Mouse (Mus musculus) neural tube, embryonic 14.5 days (tissue): ENCODE measurements around the gene Fam83c. TPM values are rescaled to one million over a fixed set of nuclear protein-coding genes. Genes with fewer than 3 reads are reported as not detected.
A peak's percentile ranks its signal among the peaks of the same experiment; 100 is the strongest.

Experiments
- ATAC-seq: fragments of 200-750 bp; cut with Nextera tagmentation; 2 replicates; pipeline ENCODE4 v1.8.0; 2017; ENCODE audit warnings: low read depth, mild to moderate bottlenecking, moderate TSS enrichment, moderate library complexity
- H3K27ac ChIP-seq: fragments of 300-500 bp; sonication (generic); 2 replicates; pipeline ENCODE4 v1.5.1; 2014; ENCODE audit warnings: low read depth, mild to moderate bottlenecking, control low read depth, low read length, moderate library complexity, mixed read lengths
- H3K27me3 ChIP-seq: fragments of 300-500 bp; sonication (generic); 2 replicates; pipeline ENCODE4 v1.6.1; 2014; ENCODE audit warnings: low read length; ENCODE audit not compliant: control insufficient read depth, insufficient read depth
- H3K36me3 ChIP-seq: fragments of 300-500 bp; sonication (generic); 2 replicates; pipeline ENCODE4 v1.6.1; 2014; ENCODE audit warnings: low read length, mixed read lengths; ENCODE audit not compliant: control insufficient read depth, insufficient read depth
- H3K4me1 ChIP-seq: fragments of 300-500 bp; sonication (generic); 2 replicates; pipeline ENCODE4 v1.6.1; 2014; ENCODE audit warnings: low read length; ENCODE audit not compliant: control insufficient read depth, insufficient read depth
- H3K4me2 ChIP-seq: fragments of 300-500 bp; sonication (generic); 2 replicates; pipeline ENCODE4 v1.6.1; 2014; ENCODE audit warnings: mild to moderate bottlenecking, low read depth, low read length, control low read depth
- H3K4me3 ChIP-seq: fragments of 300-500 bp; sonication (generic); 2 replicates; pipeline ENCODE4 v1.5.1; 2014; ENCODE audit warnings: low read depth, low read length, control low read depth, mixed read lengths
- H3K9ac ChIP-seq: fragments of 300-500 bp; sonication (generic); replicated peaks from 2 replicates; pipeline ENCODE4 v1.6.1; 2014; ENCODE audit warnings: low read depth, mild to moderate bottlenecking, control low read depth, low read length, mixed read lengths
- H3K9me3 ChIP-seq: fragments of 300-500 bp; sonication (generic); 2 replicates; pipeline ENCODE4 v1.6.1; 2016; ENCODE audit warnings: low read length; ENCODE audit not compliant: control insufficient read depth
- WGBS: fragments of 180-500 bp; shearing (Covaris S2); extraction: QIAGEN DNeasy Blood & Tissue Kit; methylation state at CpG from one replicate; pipeline ENCODE4 v1.1.7; 2014; 5-methylcytosine and 5-hydroxymethylcytosine counted together
- polyA plus RNA-seq: library from polyadenylated mRNA; unstranded; fragments of >200 nt; fragmentation: Nextera tagmentation; extraction: Ambion mirVana; gene quantifications from 2 replicates; pipeline ENCODE4 v1.2.1, GENCODE M21; 2014

Fam83c gene
- polyA plus RNA-seq, 1 experiment from 2014 or later = 0.25 TPM

DNA sequence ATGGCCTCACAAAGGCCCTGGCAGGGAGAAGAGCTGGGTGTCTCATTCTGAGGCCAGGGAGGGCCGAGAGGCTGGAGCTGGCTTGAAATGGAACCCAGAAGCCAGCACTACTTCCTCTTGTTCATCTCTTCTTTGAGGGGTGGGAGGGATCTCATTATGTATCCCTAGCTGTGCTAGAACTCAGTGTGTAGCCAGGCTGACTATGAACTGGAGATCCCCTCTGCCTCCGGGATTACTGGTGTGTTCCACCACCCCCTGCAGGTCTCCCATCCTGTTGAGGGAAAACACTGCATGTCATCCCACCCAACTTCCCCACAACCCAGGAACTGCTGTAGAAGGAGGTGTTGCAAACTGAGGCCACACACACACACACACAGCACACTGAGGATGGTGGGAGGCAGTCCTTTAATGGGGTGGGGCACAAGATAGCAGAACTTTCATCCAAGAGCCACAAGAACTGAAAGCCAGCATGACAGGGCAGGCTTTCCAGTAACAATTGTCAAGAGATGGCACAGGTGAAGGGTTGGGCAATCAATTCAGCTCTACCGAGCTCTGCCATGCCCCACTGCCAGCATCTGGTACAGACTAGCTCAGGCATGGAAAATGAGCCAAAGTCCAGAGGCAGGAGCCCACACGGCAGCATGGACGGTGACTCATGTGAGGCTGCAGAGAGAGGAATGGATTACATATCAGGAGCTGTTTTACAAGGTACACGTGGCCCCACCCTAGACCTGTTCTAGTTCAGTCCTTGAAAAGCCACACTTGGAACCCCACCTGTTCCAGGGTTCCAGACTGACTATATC is 15.0 kb downstream of the Fam83c start:
- H3K27me3 ChIP-seq = no peaks in the 10 kb centered on the region
- peak overlapping the region; percentile 81 for H3K4me2 ChIP-seq
- H3K27ac ChIP-seq = peak overlapping the region; percentile 85
- 61% methylated on average over 6 of the region's 6 CpGs for WGBS
- peak overlapping the region; percentile 80; the same call in 1 of the 2 replicates for H3K9ac ChIP-seq
- peak; percentile 54 for ATAC-seq
- peaks cover 23% of the 10 kb centered on the region for H3K36me3 ChIP-seq
- peak overlapping the region; percentile 52 for H3K4me3 ChIP-seq
- no peaks in the 10 kb centered on the region for H3K9me3 ChIP-seq
- H3K4me1 ChIP-seq = peaks cover 12% of the 10 kb centered on the region; the same call in 1 of the 2 replicates

DNA sequence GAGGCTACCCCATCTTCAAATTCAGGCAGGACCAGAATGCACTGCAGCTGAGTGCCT is 15.4 kb downstream of the Fam83c start, which contains the start of gene BC029722:
Gene BC029722, minus strand, starts transcription at position 35 of the 57 bp plus-strand sequence.
- peak within 1 kb of the TSS; percentile 81 for H3K4me2 ChIP-seq
- ATAC-seq = no peak
- peaks cover 12% of the 10 kb centered on the region; the same call in 1 of the 2 replicates for H3K4me1 ChIP-seq
- H3K36me3 ChIP-seq = peaks cover 23% of the 10 kb centered on the region
- peak within 1 kb of the TSS; percentile 80 for H3K9ac ChIP-seq
- no peaks in the 10 kb centered on the region for H3K9me3 ChIP-seq
- peak within 1 kb of the TSS; percentile 52 for H3K4me3 ChIP-seq
- H3K27ac ChIP-seq = peak within 1 kb of the TSS; percentile 85
- no peaks in the 10 kb centered on the region for H3K27me3 ChIP-seq

DNA sequence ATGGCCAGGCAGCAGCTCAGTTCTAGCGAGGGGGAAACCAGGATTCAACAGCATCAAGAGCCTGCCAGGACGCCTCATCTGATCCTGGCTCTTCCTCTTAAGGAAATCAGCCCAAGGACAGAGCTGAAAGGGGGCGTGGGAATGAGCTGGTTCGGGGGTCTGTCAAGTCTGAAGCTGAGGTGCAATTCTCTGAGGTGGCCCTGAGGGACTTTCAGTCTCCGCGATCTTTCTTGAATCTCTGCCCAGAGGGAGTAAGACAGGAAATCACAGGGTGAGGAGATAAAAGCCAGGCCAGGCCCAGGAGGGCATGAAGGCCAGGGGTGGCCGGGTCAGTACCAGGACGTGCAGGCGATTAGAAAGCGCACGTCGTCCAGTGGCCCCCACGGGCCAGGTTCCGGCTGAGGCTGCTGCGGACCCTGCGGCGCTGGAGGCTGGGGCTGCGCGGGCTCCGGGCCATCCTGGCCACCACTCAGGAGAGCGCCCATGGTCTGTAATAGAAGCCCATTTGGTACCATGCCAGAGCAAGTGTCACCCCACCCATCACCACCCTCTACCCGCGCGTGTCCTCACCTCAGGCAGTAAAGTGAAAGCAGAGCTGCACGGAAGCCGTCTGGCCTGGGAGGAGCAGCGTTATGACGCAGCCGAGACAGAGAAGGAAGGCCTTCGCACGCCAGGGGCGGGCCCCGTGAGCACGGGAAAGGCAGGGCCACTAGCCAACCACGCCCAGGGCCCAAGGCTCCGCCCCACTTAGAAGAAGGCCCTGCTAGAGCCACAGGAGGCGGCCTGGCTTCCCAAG is 15.9 kb downstream of the Fam83c start:
- peak overlapping the region; percentile 80 for H3K9ac ChIP-seq
- 2% methylated on average over 37 of the region's 37 CpGs for WGBS
- no peaks in the 10 kb centered on the region for H3K9me3 ChIP-seq
- peak overlapping the region; percentile 52 for H3K4me3 ChIP-seq
- no peaks in the 10 kb centered on the region for H3K27me3 ChIP-seq
- H3K4me1 ChIP-seq = peaks cover 12% of the 10 kb centered on the region; the same call in 1 of the 2 replicates
- peaks cover 23% of the 10 kb centered on the region for H3K36me3 ChIP-seq
- peak overlapping the region; percentile 81 for H3K4me2 ChIP-seq
- peak; percentile 93 for ATAC-seq
- H3K27ac ChIP-seq = peak overlapping the region; percentile 85

DNA sequence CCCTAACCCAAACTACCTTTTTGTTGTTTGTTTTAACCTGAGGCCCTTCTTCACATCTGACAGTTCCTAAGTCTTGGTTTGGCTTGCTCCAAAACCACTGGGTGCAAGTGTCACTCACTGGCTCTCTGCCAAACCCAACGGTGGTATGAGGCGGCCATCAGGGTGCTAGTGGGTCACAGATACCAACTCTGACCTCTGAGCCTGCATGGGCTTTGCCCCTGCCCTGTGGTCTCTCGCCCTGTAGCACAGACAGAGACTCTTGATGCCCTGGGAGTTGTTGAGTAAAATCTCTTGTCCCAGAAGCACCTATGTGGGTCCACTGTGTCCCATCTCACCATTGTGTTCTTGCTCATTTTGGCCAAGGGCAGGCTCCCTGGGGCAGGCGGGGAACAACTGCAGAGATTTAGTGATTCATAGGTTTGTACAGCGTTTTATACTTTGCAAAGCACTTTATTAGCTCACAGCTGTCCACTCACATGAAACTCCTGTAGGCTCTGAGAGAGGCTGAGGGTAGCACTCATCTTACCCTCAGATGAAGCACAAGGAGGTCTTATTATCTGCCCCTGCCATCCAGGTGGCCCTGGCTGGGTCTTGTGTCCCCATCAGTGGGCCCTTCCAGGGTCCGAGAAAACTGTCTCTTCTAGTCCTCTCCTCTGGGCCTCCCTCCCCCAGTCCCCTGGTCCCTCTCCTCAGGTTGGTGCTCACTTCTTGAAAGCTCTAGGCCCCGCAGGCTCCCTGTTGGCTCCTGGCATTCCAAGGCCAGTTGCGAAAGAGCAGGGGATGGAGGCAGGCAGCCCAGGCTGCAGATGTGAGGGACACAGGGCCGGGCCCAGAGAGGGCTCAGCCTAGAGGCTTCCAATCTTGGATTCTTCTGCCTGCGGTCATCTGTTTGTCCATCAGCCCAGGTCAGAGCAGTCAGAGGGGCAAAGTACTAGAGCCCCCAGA is 17.1 kb downstream of the Fam83c start:
- H3K4me3 ChIP-seq = no peak overlapping the region; the same call in 1 of the 2 replicates
- H3K4me2 ChIP-seq = peak overlapping the region; percentile 81
- ATAC-seq = no peak
- no peaks in the 10 kb centered on the region for H3K9me3 ChIP-seq
- 83% methylated on average over 10 of the region's 10 CpGs for WGBS
- peaks cover 12% of the 10 kb centered on the region; the same call in 1 of the 2 replicates for H3K4me1 ChIP-seq
- no peak overlapping the region; the same call in 1 of the 2 replicates for H3K27ac ChIP-seq
- no peaks in the 10 kb centered on the region for H3K27me3 ChIP-seq
- H3K9ac ChIP-seq = peak overlapping the region; percentile 80; the same call in 1 of the 2 replicates
- H3K36me3 ChIP-seq = peaks cover 14% of the 10 kb centered on the region; the same call in 1 of the 2 replicates

DNA sequence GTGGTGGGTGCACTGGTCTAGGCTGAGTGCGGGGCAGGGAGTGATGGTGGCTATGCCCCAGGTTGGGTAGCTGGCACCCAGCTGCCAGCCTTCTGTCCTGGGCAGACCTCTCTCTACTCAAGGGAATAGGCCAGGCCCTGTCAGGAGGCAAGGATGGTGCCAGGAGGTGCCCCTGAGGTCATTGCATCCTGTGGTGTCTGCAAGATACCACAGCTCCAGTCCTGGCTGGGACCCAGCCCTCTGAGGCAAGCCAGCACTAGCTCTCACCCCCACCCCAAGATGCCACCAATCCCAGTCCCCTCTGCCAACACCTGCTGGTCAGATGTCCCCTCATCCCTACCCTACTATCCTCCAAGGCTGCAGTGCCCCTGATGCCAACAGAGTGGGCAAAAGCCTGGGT is 18.5 kb downstream of the Fam83c start:
- no peak overlapping the region for H3K9ac ChIP-seq
- no peaks in the 10 kb centered on the region for H3K27me3 ChIP-seq
- no peaks in the 10 kb centered on the region for H3K9me3 ChIP-seq
- H3K36me3 ChIP-seq = peaks cover 7% of the 10 kb centered on the region; the same call in 1 of the 2 replicates
- ATAC-seq = no peak
- no peak overlapping the region for H3K4me2 ChIP-seq
- 100% methylated on average over 1 of the region's 1 CpGs for WGBS
- no peak overlapping the region for H3K27ac ChIP-seq
- H3K4me3 ChIP-seq = no peak overlapping the region
- peaks cover 12% of the 10 kb centered on the region; the same call in 1 of the 2 replicates for H3K4me1 ChIP-seq

DNA sequence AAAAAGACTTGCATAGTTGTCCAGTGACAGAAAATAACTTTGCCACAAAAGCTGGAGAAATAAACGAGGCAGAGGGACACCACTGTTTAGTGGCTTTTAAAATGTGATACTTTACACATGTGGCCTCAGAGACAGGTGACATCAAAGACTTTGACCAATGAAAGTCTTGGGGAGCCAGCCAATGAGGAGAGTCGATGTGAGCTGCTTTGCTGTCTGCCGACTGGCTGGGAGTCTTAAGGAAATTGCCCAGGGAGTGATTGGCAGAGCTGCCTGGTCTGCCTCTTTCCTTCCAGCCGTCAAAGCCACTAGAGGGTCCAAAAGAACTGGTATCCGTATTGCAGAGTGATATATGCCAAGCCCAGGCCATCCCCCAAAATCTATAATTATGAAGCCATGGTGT is 19.8 kb downstream of the Fam83c start:
- no peak for ATAC-seq
- Histone ChIP-seq H3K9me3 (no peaks in the 10 kb centered on the region), H3K27ac (no peak overlapping the region), H3K4me2 (no peak overlapping the region), H3K9ac (no peak overlapping the region), H3K27me3 (no peaks in the 10 kb centered on the region), H3K4me1 (peaks cover 12% of the 10 kb centered on the region; the same call in 1 of the 2 replicates), H3K36me3 (peaks cover 13% of the 10 kb centered on the region), H3K4me3 (no peak overlapping the region)
- 27% methylated on average over 5 of the region's 5 CpGs for WGBS

DNA sequence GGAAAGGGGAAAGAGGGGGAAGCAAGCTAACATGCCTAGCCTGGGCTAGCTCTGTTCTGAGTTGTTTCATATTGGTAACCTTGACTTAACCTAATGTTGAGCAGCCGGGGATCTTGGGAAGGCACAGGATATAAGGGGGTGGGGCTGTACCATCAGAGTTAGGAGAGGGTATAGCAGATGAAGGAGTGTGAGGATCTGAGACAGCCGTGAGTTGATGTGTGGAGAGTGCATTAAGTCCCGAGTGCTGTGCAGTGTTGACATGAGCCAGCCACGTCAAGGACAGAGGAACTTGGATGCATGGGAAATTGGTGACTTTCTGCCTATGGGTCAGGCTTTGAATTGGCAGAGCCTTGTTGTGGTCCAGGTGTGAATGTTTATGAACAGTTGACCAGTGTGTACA is 22.0 kb downstream of the Fam83c start:
- Histone ChIP-seq H3K4me2 (no peak overlapping the region), H3K27me3 (no peaks in the 10 kb centered on the region), H3K9ac (no peak overlapping the region), H3K9me3 (no peaks in the 10 kb centered on the region), H3K4me3 (no peak overlapping the region), H3K4me1 (peaks cover under 1% of the 10 kb centered on the region; the same call in 1 of the 2 replicates), H3K36me3 (peaks cover 13% of the 10 kb centered on the region; the same call in 1 of the 2 replicates), H3K27ac (no peak overlapping the region)
- ATAC-seq = no peak
- 88% methylated on average over 4 of the region's 4 CpGs for WGBS

DNA sequence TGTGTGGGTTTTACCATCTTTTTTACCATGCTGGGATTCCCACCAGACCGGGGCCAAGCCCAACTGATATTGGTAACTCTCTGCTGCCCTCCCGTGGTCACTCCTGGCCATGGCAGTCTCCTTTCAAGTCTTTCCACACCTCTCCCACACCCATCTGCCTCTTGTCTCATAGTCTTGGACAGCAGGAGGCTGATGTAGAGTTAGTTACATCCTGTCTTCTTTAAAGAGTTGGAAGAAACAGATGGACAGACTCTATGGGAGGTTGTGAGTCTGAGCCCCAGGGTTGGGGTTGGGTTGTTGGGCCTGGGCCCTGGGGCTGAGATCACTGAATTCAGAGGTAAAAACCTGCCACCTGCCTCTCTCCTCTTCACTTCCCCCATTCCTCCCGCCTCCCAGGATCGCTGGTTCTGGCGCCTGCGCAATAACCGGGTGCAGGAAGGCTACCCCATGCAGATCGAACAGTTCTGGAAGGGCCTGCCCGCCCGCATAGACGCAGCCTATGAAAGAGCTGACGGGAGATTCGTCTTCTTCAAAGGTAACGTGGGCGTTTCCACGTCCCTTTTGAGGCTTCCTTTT is 22.7 kb downstream of the Fam83c start:
- Histone ChIP-seq H3K27me3 (no peaks in the 10 kb centered on the region), H3K4me2 (no peak overlapping the region), H3K9ac (no peak overlapping the region), H3K27ac (no peak overlapping the region), H3K9me3 (no peaks in the 10 kb centered on the region), H3K4me3 (no peak overlapping the region), H3K4me1 (no peaks in the 10 kb centered on the region), H3K36me3 (peaks cover 13% of the 10 kb centered on the region; the same call in 1 of the 2 replicates)
- ATAC-seq = no peak
- WGBS = 41% methylated on average over 16 of the region's 16 CpGs
